Mouse (Mus musculus) midbrain, embryonic 13.5 days (tissue): Measurements from ENCODE around the gene Ddx23. TPM values are rescaled to one million over a fixed set of nuclear protein-coding genes. Genes with fewer than 3 reads are reported as not detected.

Experiments used
- ATAC-seq: fragments of 200-750 bp; cut with Nextera tagmentation; 2 replicates; pipeline ENCODE4 v1.8.0; 2017; ENCODE audit warnings: mild to moderate bottlenecking, moderate TSS enrichment, moderate library complexity
- H3K27ac ChIP-seq: fragments of 300-500 bp; sonication (generic); 2 replicates; pipeline ENCODE4 v1.5.1; 2015; ENCODE audit warnings: inconsistent platforms, mild to moderate bottlenecking, moderate library complexity
- H3K27me3 ChIP-seq: fragments of 300-500 bp; sonication (generic); 2 replicates; pipeline ENCODE4 v1.6.1; 2015; ENCODE audit warnings: mild to moderate bottlenecking, inconsistent platforms
- H3K36me3 ChIP-seq: fragments of 300-500 bp; sonication (generic); 2 replicates; pipeline ENCODE4 v1.6.1; 2015; ENCODE audit warnings: mild to moderate bottlenecking, inconsistent platforms
- H3K4me1 ChIP-seq: fragments of 300-500 bp; sonication (generic); replicated peaks from 2 replicates; pipeline ENCODE4 v1.6.1; 2015; ENCODE audit warnings: inconsistent platforms
- H3K4me2 ChIP-seq: fragments of 300-500 bp; sonication (generic); replicated peaks from 2 replicates; pipeline ENCODE4 v1.6.1; 2015; ENCODE audit warnings: moderate library complexity, mild to moderate bottlenecking, inconsistent platforms
- H3K4me3 ChIP-seq: fragments of 300-500 bp; sonication (generic); replicated peaks from 2 replicates; pipeline ENCODE4 v1.5.1; 2015; ENCODE audit warnings: mild to moderate bottlenecking, inconsistent platforms
- H3K9ac ChIP-seq: fragments of 300-500 bp; sonication (generic); replicated peaks from 2 replicates; pipeline ENCODE4 v1.6.1; 2015; ENCODE audit warnings: mild to moderate bottlenecking, inconsistent platforms
- H3K9me3 ChIP-seq: fragments of 300-500 bp; sonication (generic); 2 replicates; pipeline ENCODE4 v1.6.1; 2016; ENCODE audit warnings: mild to moderate bottlenecking, inconsistent platforms
- WGBS: fragments of 180-500 bp; shearing (Covaris S2); methylation state at CpG from one replicate; pipeline ENCODE4 v1.1.7; 2015; 5-methylcytosine and 5-hydroxymethylcytosine counted together
- polyA plus RNA-seq: library from polyadenylated mRNA; unstranded; fragments of >200 nt; fragmentation: Nextera tagmentation; extraction: Ambion mirVana; gene quantifications from 2 replicates; pipeline ENCODE4 v1.2.1, GENCODE M21; 2015

Ddx23 gene
- polyA plus RNA-seq, 1 experiment from 2014 or later, result 28.6 TPM

DNA sequence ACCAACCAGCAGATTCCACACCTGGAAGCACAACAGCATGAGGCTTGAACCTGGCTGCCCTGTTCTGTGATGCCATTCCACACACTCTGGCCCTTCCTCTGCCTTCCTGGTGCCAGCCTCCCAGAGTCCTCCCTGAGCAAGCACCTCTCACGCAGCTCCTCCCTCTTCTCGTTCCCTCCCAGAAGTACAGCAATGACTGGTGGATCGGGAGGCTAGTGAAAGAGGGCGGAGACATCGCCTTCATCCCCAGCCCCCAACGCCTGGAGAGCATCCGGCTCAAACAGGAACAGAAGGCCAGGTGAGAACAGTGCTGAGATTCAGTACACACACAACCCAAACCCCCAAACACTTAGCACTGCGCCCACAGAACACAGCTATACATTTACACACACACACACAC is 22.5 kb downstream of the Ddx23 start:
- peaks cover 66% of the 10 kb centered on the region for H3K36me3 ChIP-seq

GRCm38 (mm10) chr15:98637155-98637554 is 25.5 kb downstream of the Ddx23 start:
- Histone ChIP-seq H3K36me3 (peaks cover 36% of the 10 kb centered on the region), H3K27me3 (no peaks in the 10 kb centered on the region; the same call in 1 of the 2 replicates), H3K4me3 (peak overlapping the region; percentile 78), H3K9me3 (no peaks in the 10 kb centered on the region), H3K27ac (no peak overlapping the region), H3K4me2 (peak overlapping the region; percentile 93), H3K9ac (peak overlapping the region; percentile 96; the same call in 1 of the 2 replicates), H3K4me1 (peaks cover 51% of the 10 kb centered on the region)
- no peak for ATAC-seq
- 39% methylated on average over 3 of the region's 3 CpGs for WGBS

More for the DNA sequence above, 22.5 kb downstream of the Ddx23 start:
- 39% methylated on average over 8 of the region's 8 CpGs for WGBS
- H3K9ac ChIP-seq, result no peak overlapping the region
- H3K27me3 ChIP-seq, result no peaks in the 10 kb centered on the region
- H3K9me3 ChIP-seq, result no peaks in the 10 kb centered on the region
- no peak overlapping the region for H3K4me2 ChIP-seq
- ATAC-seq, result no peak
- H3K4me1 ChIP-seq, result peaks cover 31% of the 10 kb centered on the region
- no peak overlapping the region for H3K4me3 ChIP-seq
- no peak overlapping the region for H3K27ac ChIP-seq

DNA sequence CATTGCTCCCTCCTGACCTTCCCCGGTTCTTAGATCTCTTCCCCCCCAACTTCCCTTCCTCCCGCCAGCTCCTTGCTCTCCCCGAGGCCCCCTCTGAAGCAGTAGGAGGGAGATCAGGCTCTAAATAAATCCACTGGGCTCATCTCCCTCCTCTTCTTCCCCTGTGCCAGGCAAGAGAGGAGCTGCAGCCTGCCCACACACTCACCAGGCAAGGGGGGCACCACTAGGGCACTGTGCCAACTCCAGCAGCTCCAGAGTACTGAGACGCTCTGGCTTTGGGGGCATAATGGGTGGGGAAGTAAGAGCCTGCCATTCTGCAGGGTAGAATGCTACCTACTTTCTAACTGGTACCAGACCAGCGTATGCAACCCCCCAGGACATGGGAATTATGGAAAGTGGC is 26.2 kb downstream of the Ddx23 start:
- 25% methylated on average over 5 of the region's 5 CpGs for WGBS
- Histone ChIP-seq H3K4me1 (peaks cover 57% of the 10 kb centered on the region), H3K36me3 (peaks cover 30% of the 10 kb centered on the region), H3K4me2 (peak overlapping the region; percentile 93), H3K4me3 (peak overlapping the region; percentile 78), H3K9ac (peak overlapping the region; percentile 96), H3K9me3 (no peaks in the 10 kb centered on the region), H3K27ac (peak overlapping the region; percentile 99), H3K27me3 (no peaks in the 10 kb centered on the region; the same call in 1 of the 2 replicates)
- ATAC-seq, result no peak

GRCm38 (mm10) chr15:98635291-98635841 is 27.3 kb downstream of the Ddx23 start:
- H3K4me1 ChIP-seq, result peaks cover 68% of the 10 kb centered on the region
- H3K27ac ChIP-seq, result peak overlapping the region; percentile 99
- peak overlapping the region; percentile 78 for H3K4me3 ChIP-seq
- peak overlapping the region; percentile 96 for H3K9ac ChIP-seq
- WGBS, result under 1% methylated on average over 21 of the region's 21 CpGs
- peak overlapping the region; percentile 93 for H3K4me2 ChIP-seq
- H3K36me3 ChIP-seq, result peaks cover 18% of the 10 kb centered on the region
- H3K9me3 ChIP-seq, result no peaks in the 10 kb centered on the region
- ATAC-seq, result peak; percentile 18
- peaks cover 11% of the 10 kb centered on the region for H3K27me3 ChIP-seq

DNA sequence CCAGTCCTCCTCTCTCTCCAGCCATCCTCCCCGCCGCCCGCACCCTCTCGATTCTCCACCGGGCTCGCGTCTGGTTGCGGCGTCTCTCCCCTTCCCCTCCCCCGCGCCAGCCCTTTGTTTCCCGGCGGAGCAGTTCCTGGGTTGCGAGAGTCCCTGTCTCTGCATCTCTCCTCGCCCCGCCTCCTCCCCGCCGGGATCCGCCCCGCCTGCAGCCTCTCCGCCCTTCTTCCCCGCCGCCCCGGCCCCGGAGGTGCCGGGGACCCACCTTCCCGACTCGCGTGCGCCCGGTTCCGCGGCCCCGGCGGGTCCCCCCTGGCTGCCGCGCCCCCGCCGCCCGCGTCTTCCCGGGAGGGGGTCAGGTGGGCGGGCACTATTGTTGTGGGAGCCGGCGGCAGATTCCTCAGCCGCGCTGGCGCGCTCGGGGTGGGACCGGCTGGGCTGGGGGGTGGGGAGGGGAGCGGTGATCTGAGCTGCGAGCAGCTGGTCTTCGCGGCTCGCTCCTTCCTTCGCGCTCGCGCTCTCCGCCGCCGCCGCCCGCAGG is 28.1 kb downstream of the Ddx23 start:
- peak overlapping the region; percentile 93 for H3K4me2 ChIP-seq
- ATAC-seq, result peak; percentile 73
- H3K36me3 ChIP-seq, result peaks cover 11% of the 10 kb centered on the region
- H3K9ac ChIP-seq, result peak overlapping the region; percentile 96
- WGBS, result under 1% methylated on average over 63 of the region's 65 CpGs
- H3K4me3 ChIP-seq, result peak overlapping the region; percentile 78
- H3K4me1 ChIP-seq, result peaks cover 72% of the 10 kb centered on the region
- H3K27ac ChIP-seq, result peak overlapping the region; percentile 99
- H3K27me3 ChIP-seq, result peaks cover 17% of the 10 kb centered on the region
- H3K9me3 ChIP-seq, result no peaks in the 10 kb centered on the region

- peaks cover 17% of the 10 kb centered on the region for H3K27me3 ChIP-seq
- peak overlapping the region; percentile 99 for H3K27ac ChIP-seq
- H3K36me3 ChIP-seq, result peaks cover 6% of the 10 kb centered on the region; the same call in 1 of the 2 replicates
- H3K4me1 ChIP-seq, result peaks cover 77% of the 10 kb centered on the region
- WGBS, result under 1% methylated on average over 25 of the region's 25 CpGs
- peak overlapping the region; percentile 93 for H3K4me2 ChIP-seq
- H3K4me3 ChIP-seq, result peak overlapping the region; percentile 78
- no peak; the same call in 1 of the 2 replicates for ATAC-seq
- H3K9me3 ChIP-seq, result no peaks in the 10 kb centered on the region
- H3K9ac ChIP-seq, result peak overlapping the region; percentile 96
These were observed 28.7 kb downstream of the Ddx23 start for GRCm38 (mm10) chr15:98633822-98634470.

GRCm38 (mm10) chr15:98632921-98633320 is 29.8 kb downstream of the Ddx23 start:
- Histone ChIP-seq H3K9ac (peak overlapping the region; percentile 96), H3K4me1 (peaks cover 85% of the 10 kb centered on the region), H3K27me3 (peaks cover 17% of the 10 kb centered on the region), H3K36me3 (peaks cover 6% of the 10 kb centered on the region; the same call in 1 of the 2 replicates), H3K27ac (peak overlapping the region; percentile 99), H3K4me3 (peak overlapping the region; percentile 78), H3K4me2 (peak overlapping the region; percentile 93), H3K9me3 (no peaks in the 10 kb centered on the region)
- ATAC-seq, result no peak; the same call in 1 of the 2 replicates
- WGBS, result 1% methylated on average over 4 of the region's 4 CpGs

GRCm38 (mm10) chr15:98632107-98632744 is 30.5 kb downstream of the Ddx23 start:
- Histone ChIP-seq H3K27me3 (peaks cover 17% of the 10 kb centered on the region), H3K9me3 (no peaks in the 10 kb centered on the region), H3K4me2 (peak overlapping the region; percentile 93), H3K9ac (peak overlapping the region; percentile 96), H3K4me1 (peaks cover 78% of the 10 kb centered on the region), H3K27ac (peak overlapping the region; percentile 99), H3K4me3 (peak overlapping the region; percentile 78), H3K36me3 (peaks cover 3% of the 10 kb centered on the region; the same call in 1 of the 2 replicates)
- ATAC-seq, result peak; percentile 47
- WGBS, result under 1% methylated on average over 25 of the region's 25 CpGs

DNA sequence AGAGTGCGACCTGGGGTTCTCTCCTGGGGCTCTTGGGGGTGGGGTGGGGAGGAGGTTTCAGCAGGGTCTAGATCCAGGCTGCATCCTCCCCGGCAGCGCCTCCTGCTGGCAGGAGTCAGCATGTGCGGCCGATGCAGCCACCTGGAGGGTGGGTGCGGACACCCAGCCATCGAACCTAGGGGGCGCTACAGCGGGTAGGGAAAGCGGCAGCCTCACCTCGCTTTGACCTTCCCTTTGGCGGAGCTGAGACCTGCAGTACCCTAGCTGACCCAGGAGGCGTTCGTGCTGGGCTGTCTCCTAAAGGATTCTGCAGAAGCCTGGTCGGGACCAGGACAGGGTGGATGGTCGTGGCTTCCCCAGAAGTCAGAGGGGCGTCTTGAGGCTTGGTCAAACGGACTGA is 31.2 kb downstream of the Ddx23 start:
- under 1% methylated on average over 18 of the region's 18 CpGs for WGBS
- peak; percentile 10; the same call in 1 of the 2 replicates for ATAC-seq
- Histone ChIP-seq H3K4me2 (peak overlapping the region; percentile 93), H3K9ac (peak overlapping the region; percentile 96), H3K27me3 (peaks cover 17% of the 10 kb centered on the region), H3K27ac (peak overlapping the region; percentile 99), H3K36me3 (no peaks in the 10 kb centered on the region), H3K4me3 (peak overlapping the region; percentile 78), H3K9me3 (no peaks in the 10 kb centered on the region), H3K4me1 (peaks cover 70% of the 10 kb centered on the region)

- WGBS, result 41% methylated on average over 4 of the region's 4 CpGs
- peak within 1 kb of the TSS; percentile 99 for H3K27ac ChIP-seq
- H3K9ac ChIP-seq, result peak within 1 kb of the TSS; percentile 96; the same call in 1 of the 2 replicates
- peak within 1 kb of the TSS; percentile 78 for H3K4me3 ChIP-seq
- peak within 1 kb of the TSS; percentile 93 for H3K4me2 ChIP-seq
- H3K36me3 ChIP-seq, result no peaks in the 10 kb centered on the region
- no peak for ATAC-seq
- peaks cover 17% of the 10 kb centered on the region for H3K27me3 ChIP-seq
- H3K4me1 ChIP-seq, result peaks cover 67% of the 10 kb centered on the region
- H3K9me3 ChIP-seq, result no peaks in the 10 kb centered on the region
These were observed 32.2 kb downstream of the Ddx23 start, which contains the start of gene Cacnb3 for GRCm38 (mm10) chr15:98630540-98630939. Cacnb3 (plus strand) TSS chr15:98630840.

DNA sequence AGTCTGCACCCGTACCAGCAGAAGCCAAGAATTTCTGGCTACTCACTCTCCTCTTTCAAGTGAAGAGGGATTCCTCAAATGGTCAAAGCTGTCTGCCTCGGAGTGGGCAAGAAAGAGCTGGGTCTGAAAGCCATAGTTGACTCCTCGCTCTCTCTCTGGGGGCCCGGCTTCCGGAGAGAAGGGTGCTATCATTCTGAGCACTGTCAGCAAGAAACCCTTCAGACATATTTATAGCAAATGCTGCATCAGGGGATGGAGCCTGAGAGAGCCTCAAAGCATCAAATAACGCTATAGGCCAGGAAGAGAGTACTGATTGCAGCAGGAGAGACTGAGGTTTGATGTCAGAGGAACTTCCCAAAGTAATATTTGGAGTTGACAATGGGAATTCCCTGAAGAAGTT is 33.2 kb downstream of the Ddx23 start:
- Histone ChIP-seq H3K4me3 (no peak overlapping the region), H3K4me2 (no peak overlapping the region), H3K36me3 (no peaks in the 10 kb centered on the region), H3K4me1 (peaks cover 63% of the 10 kb centered on the region), H3K27me3 (peaks cover 17% of the 10 kb centered on the region), H3K27ac (peak overlapping the region; percentile 36; the same call in 1 of the 2 replicates), H3K9ac (no peak overlapping the region), H3K9me3 (no peaks in the 10 kb centered on the region)
- 56% methylated on average over 6 of the region's 6 CpGs for WGBS
- ATAC-seq, result no peak
